Comparison of ENCODE assay signal across 8 mouse cellular contexts in the genomic region with DNA sequence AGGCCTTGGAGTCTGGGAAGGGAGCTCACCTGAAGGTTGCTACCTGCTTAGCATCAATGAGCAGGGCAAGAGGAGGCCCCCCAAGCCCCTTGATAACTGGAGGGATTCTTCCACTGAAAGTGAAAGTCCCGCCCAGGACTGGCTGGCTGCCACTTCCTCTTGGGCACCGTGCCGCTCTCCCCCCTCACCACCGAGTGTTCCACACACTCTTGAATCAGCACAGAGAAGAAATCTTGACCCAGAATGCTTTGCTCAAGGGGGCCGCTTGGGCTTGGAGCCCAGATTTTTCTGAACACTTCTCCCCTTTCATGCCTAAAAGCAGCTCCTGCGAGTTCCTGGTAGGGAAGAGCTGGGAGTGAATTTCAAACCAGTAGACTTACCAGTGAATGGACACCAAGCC.
DNase-seq lines count a peak whose midpoint lies in the region; ATAC-seq and TF ChIP-seq lines count a peak whose summit lies in the region.

No protein-coding gene starts in this region.

- ATAC-seq in forebrain, embryonic 14.5 days, result peak; percentile 94
- ATAC-seq in lung, postnatal 0 days, result peak; percentile 93

- peaks cover 45% of the 10 kb centered on the region for H3K36me3 ChIP-seq in forebrain, embryonic 14.5 days (ENCODE audit: control insufficient read depth, insufficient read depth, low read length)
- no peaks in the 10 kb centered on the region for H3K36me3 ChIP-seq in lung, postnatal 0 days (ENCODE audit: insufficient read depth, low read length)

- H3K4me1 ChIP-seq in forebrain, embryonic 14.5 days (ENCODE audit: control insufficient read depth, insufficient read depth, low read length), result peaks cover 15% of the 10 kb centered on the region
- H3K4me1 ChIP-seq in lung, postnatal 0 days (ENCODE audit: insufficient read depth, low read depth, low read length), result peaks cover 9% of the 10 kb centered on the region; the same call in 1 of the 2 replicates

- 30% methylated on average over 6 of the region's 6 CpGs for WGBS in forebrain, embryonic 14.5 days
- WGBS in lung, postnatal 0 days, result 3% methylated on average over 6 of the region's 6 CpGs

- peak; percentile 87 for TF ChIP-seq EP300 in lung, postnatal 0 days (IDR thresholded peaks at IDR 0.05)

- no peaks in the 10 kb centered on the region for H3K9me3 ChIP-seq in forebrain, embryonic 14.5 days (replicated peaks; ENCODE audit: control insufficient read depth, low read length)
- H3K9me3 ChIP-seq in lung, postnatal 0 days (ENCODE audit: low read length), result no peaks in the 10 kb centered on the region

- no peak overlapping the region for H3K4me3 ChIP-seq in forebrain, embryonic 14.5 days (ENCODE audit: low read depth, low read length)
- peak overlapping the region; percentile 11; the same call in 1 of the 2 replicates for H3K4me3 ChIP-seq in lung, postnatal 0 days (ENCODE audit: low read depth, low read length)

- 0 out of 2 replicates have a peak, but pooled peaks have one; percentile 14 for TF ChIP-seq CTCF in lung, postnatal 0 days (IDR thresholded peaks at IDR 0.05)

- H3K27me3 ChIP-seq in forebrain, embryonic 14.5 days (replicated peaks; ENCODE audit: control insufficient read depth, insufficient read depth, low read length), result no peaks in the 10 kb centered on the region
- no peaks in the 10 kb centered on the region for H3K27me3 ChIP-seq in lung, postnatal 0 days (replicated peaks; ENCODE audit: insufficient read depth, low read length)

- intact Hi-C loops in heart, postnatal 14 days (cut with DNase I), result no loop called here

- H3K27ac ChIP-seq in forebrain, embryonic 14.5 days (ENCODE audit: low read depth, low read length), result peak overlapping the region; percentile 86
- H3K27ac ChIP-seq in lung, postnatal 0 days (ENCODE audit: low read length), result peak overlapping the region; percentile 83

- H3K4me2 ChIP-seq in forebrain, embryonic 14.5 days (ENCODE audit: low read length), result peak overlapping the region; percentile 29; the same call in 1 of the 2 replicates
- peak overlapping the region; percentile 48 for H3K4me2 ChIP-seq in lung, postnatal 0 days (replicated peaks; ENCODE audit: low read depth, low read length)

- DNase-seq in CD4-positive helper T cell, adult 2 months (ENCODE audit: low read depth, low spot score), result peak; percentile 76
- peak; percentile 85 for DNase-seq in adrenal gland, adult 2 months
- DNase-seq in forebrain, embryonic 14.5 days (ENCODE audit: low spot score), result peak; percentile 96
- DNase-seq in heart, postnatal 14 days, result peak; percentile 82 to 89
- peak; percentile 41 for DNase-seq in layer of hippocampus, adult 9-10 months (ENCODE audit: low spot score)
- peak; percentile 96 for DNase-seq in lung, postnatal 0 days (ENCODE audit: low spot score)
- peak; percentile 90 for DNase-seq in right cerebral cortex, postnatal 25 days
- DNase-seq in urinary bladder, postnatal 36 days (ENCODE audit: low spot score in 2 of 2), result peak; percentile 37 to 71

- no peak overlapping the region; the same call in 1 of the 2 replicates for H3K9ac ChIP-seq in forebrain, embryonic 14.5 days (ENCODE audit: low read length)
- H3K9ac ChIP-seq in lung, postnatal 0 days (replicated peaks; ENCODE audit: low read depth), result no peak overlapping the region

Comparison
In these comparisons a context has a peak if more than half of its experiments do, and no peak if none do; other contexts are left out.
1. DNase-seq: peak in every context shown above with its lines; median percentile 96 in forebrain, embryonic 14.5 days; 96 in lung, postnatal 0 days; 90 in right cerebral cortex, postnatal 25 days; 86 in heart, postnatal 14 days; 85 in adrenal gland, adult 2 months; 76 in CD4-positive helper T cell, adult 2 months; 54 in urinary bladder, postnatal 36 days; 41 in layer of hippocampus, adult 9-10 months.